Mouse (Mus musculus) stomach, embryonic 16.5 days (tissue): ENCODE data around the gene Rln1. TPM values are rescaled to one million over a fixed set of nuclear protein-coding genes. Genes with fewer than 3 reads are reported as not detected.

Source experiments
- ATAC-seq: fragments of 200-750 bp; cut with Nextera tagmentation; 2 replicates; pipeline ENCODE4 v1.8.0; 2017; ENCODE audit warnings: moderate number of reproducible peaks, moderate TSS enrichment; ENCODE audit not compliant: insufficient read depth, low FRiP score
- H3K27ac ChIP-seq: fragments of 300-500 bp; sonication (generic); 2 replicates; pipeline ENCODE4 v1.5.1; 2014; ENCODE audit warnings: low read length
- H3K27me3 ChIP-seq: fragments of 300-500 bp; sonication (generic); 2 replicates; pipeline ENCODE4 v1.6.1; 2014; ENCODE audit warnings: low read length, control low read depth, mixed read lengths; ENCODE audit not compliant: control insufficient read depth, insufficient read depth
- H3K36me3 ChIP-seq: fragments of 300-500 bp; sonication (generic); 2 replicates; pipeline ENCODE4 v1.6.1; 2014; ENCODE audit warnings: low read length; ENCODE audit not compliant: control insufficient read depth, insufficient read depth
- H3K4me1 ChIP-seq: fragments of 300-500 bp; sonication (generic); 2 replicates; pipeline ENCODE4 v1.6.1; 2014; ENCODE audit warnings: low read length, control low read depth, mixed read lengths; ENCODE audit not compliant: control insufficient read depth, insufficient read depth
- H3K4me2 ChIP-seq: fragments of 300-500 bp; sonication (generic); 2 replicates; pipeline ENCODE4 v1.6.1; 2014; ENCODE audit warnings: low read depth, low read length, mixed read lengths
- H3K4me3 ChIP-seq: fragments of 300-500 bp; sonication (generic); replicated peaks from 2 replicates; pipeline ENCODE4 v1.5.1; 2014; ENCODE audit warnings: mild to moderate bottlenecking, low read length
- H3K9ac ChIP-seq: fragments of 300-500 bp; sonication (generic); 2 replicates; pipeline ENCODE4 v1.6.1; 2014; ENCODE audit warnings: low read length
- H3K9me3 ChIP-seq: fragments of 300-500 bp; sonication (generic); replicated peaks from 2 replicates; pipeline ENCODE4 v1.6.1; 2016; ENCODE audit warnings: low read length, control low read depth; ENCODE audit not compliant: control insufficient read depth
- WGBS: fragments of 180-500 bp; shearing (Covaris S2); extraction: QIAGEN DNeasy Blood & Tissue Kit; methylation state at CpG from one replicate; pipeline ENCODE4 v1.1.7; 2014; 5-methylcytosine and 5-hydroxymethylcytosine counted together
- polyA plus RNA-seq: library from polyadenylated mRNA; unstranded; fragments of >200 nt; fragmentation: Nextera tagmentation; extraction: Ambion mirVana; gene quantifications from 2 replicates; pipeline ENCODE4 v1.2.1, GENCODE M21; 2015

Gene Rln1
- polyA plus RNA-seq, result 0.44 TPM in 1 of 2 replicates, not detected in the other

DNA sequence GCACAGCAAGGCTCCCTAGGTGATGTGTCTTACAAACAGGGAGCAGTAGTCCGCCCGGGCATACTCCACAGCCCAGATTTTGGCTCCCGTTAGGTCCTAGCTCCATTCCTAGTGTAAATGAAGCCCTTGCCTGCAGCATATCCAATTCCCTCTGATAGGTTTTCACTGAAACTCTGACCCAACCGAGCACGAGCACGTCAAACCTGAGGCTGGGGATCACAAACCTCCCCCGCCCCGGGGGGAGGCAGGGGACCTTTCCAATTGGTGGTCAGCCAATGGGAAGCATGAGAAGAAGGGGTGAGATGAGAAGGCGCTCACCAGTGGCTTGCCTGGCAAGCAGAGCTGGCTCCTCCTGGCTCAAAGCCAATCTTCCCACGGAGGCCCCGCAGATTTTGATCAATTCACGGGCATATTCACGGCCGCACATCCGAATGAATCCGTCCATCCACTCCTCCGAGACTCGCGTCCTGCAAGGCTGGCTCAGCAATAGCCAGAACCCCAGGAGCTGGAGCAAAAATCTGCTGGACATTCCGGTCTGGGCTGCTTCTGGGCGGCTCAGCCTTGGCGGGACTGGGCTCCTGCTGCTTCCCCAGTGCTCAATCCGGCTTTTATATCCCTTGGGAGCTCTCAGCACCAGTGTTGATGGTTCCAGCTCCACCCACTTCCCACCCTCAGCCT, at the start of gene Rln1:
Gene Rln1 (minus strand): TSS at position 603 of the 678 bp plus-strand sequence.
- Histone ChIP-seq H3K4me3 (peak within 1 kb of the TSS; percentile 47), H3K36me3 (no peaks in the 10 kb centered on the region), H3K9me3 (no peaks in the 10 kb centered on the region), H3K27me3 (no peaks in the 10 kb centered on the region), H3K9ac (peak within 1 kb of the TSS; percentile 67), H3K4me1 (peaks cover 8% of the 10 kb centered on the region), H3K27ac (no peak within 1 kb of the TSS), H3K4me2 (peak within 1 kb of the TSS; percentile 82)
- ATAC-seq, result peak; percentile 50
- WGBS, result 3% methylated on average over 23 of the region's 23 CpGs

DNA sequence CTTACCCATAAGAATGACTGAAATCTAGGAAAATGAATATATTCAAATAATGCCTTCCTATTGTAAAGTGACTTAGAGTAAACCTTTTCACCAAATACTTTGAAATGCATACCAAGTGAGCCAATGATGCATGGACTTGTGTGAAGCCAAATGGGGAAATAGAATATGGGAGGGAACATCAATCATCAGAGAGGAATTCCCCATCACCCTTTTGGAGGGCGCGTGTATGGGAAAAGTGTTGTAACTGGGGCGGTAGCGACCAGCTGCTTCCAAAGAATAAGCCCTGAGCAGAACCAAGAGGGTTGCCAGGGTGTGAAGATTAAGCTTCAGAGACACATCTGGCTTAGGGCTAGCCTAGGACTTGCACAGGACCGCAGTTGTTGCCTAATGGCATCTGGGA, 48.9 kb upstream of the Rln1 start:
- no peaks in the 10 kb centered on the region for H3K9me3 ChIP-seq
- 88% methylated on average over 5 of the region's 5 CpGs for WGBS
- no peaks in the 10 kb centered on the region for H3K36me3 ChIP-seq
- no peak overlapping the region for H3K9ac ChIP-seq
- no peak overlapping the region for H3K4me2 ChIP-seq
- ATAC-seq, result no peak
- no peak overlapping the region for H3K27ac ChIP-seq
- H3K27me3 ChIP-seq, result no peaks in the 10 kb centered on the region
- no peak overlapping the region for H3K4me3 ChIP-seq
- H3K4me1 ChIP-seq, result no peaks in the 10 kb centered on the region

DNA sequence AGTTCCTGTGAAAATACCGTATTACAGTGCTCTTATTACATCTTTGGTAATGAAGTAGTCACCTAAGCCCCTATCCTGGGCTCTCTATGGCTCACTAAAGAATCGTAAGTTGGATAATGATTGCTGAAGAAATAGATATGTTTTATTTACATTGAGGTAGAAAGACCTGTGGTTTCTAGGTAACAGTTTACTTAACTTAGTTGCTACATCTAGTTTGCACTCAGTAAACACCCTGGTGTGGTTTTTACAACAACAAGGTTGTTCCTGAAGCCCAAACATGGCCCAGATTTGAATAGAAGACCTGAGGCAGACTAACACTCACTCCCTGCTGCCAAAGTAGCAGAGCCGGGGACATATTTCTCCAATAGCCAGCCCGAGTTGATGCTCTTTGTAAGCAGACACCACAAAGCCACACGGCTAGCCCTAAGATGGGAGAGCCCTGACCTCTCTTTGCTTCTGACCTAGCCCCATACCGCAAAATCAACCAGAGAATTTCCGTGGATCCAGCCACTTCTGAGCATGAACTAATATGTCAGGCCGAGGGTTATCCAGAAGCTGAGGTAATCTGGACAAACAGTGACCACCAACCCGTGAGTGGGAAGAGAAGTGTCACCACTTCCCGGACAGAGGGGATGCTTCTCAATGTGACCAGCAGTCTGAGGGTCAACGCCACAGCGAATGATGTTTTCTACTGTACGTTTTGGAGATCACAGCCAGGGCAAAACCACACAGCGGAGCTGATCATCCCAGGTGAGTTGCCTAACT, 45.6 kb upstream of the Rln1 start:
- H3K27me3 ChIP-seq, result no peaks in the 10 kb centered on the region
- no peaks in the 10 kb centered on the region for H3K9me3 ChIP-seq
- no peak overlapping the region for H3K9ac ChIP-seq
- no peak overlapping the region for H3K4me2 ChIP-seq
- H3K4me1 ChIP-seq, result no peaks in the 10 kb centered on the region
- no peak overlapping the region for H3K4me3 ChIP-seq
- H3K27ac ChIP-seq, result no peak overlapping the region
- ATAC-seq, result no peak
- WGBS, result 82% methylated on average over 14 of the region's 14 CpGs
- H3K36me3 ChIP-seq, result no peaks in the 10 kb centered on the region

DNA sequence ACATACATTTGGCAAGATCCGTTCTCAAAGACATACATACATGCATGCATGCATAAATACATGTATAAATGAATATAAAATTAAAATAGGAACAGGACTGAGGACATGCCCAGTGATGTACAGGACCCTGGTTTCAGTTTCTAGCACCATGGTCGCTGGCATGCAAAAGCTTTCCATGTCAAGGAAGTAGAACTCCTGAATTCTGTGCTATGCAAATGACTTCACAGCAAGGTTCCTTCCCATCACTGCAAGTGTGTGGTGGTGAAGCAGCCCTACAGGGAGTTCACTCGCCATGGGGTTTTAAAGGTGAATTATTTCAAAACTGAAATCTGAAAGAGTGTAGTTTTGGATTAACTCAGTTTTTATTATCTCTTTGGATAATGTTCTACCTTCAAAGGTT, 41.9 kb upstream of the Rln1 start:
- Histone ChIP-seq H3K27me3 (no peaks in the 10 kb centered on the region), H3K4me1 (no peaks in the 10 kb centered on the region), H3K9me3 (no peaks in the 10 kb centered on the region), H3K9ac (no peak overlapping the region), H3K36me3 (no peaks in the 10 kb centered on the region), H3K4me2 (no peak overlapping the region), H3K4me3 (no peak overlapping the region), H3K27ac (no peak overlapping the region)
- ATAC-seq, result no peak
- 81% methylated on average over 3 of the region's 3 CpGs for WGBS

GRCm38 (mm10) chr19:29374947-29375346, 40.5 kb upstream of the Rln1 start:
- WGBS, result 92% methylated on average over 9 of the region's 9 CpGs
- H3K4me2 ChIP-seq, result no peak overlapping the region
- ATAC-seq, result no peak
- H3K36me3 ChIP-seq, result no peaks in the 10 kb centered on the region
- no peak overlapping the region for H3K4me3 ChIP-seq
- H3K27me3 ChIP-seq, result no peaks in the 10 kb centered on the region
- no peak overlapping the region for H3K27ac ChIP-seq
- H3K9ac ChIP-seq, result no peak overlapping the region
- H3K4me1 ChIP-seq, result no peaks in the 10 kb centered on the region
- no peaks in the 10 kb centered on the region for H3K9me3 ChIP-seq

DNA sequence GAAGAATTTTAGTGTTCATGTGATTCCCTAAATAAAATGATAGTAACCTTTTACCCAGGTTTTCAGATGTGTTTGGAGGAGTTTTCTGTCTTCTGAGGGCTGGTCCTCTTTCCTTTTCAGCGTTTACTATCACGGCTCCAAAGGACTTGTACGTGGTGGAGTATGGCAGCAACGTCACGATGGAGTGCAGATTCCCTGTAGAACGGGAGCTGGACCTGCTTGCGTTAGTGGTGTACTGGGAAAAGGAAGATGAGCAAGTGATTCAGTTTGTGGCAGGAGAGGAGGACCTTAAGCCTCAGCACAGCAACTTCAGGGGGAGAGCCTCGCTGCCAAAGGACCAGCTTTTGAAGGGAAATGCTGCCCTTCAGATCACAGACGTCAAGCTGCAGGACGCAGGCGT, 39.0 kb upstream of the Rln1 start:
- Histone ChIP-seq H3K36me3 (no peaks in the 10 kb centered on the region), H3K27me3 (no peaks in the 10 kb centered on the region), H3K4me1 (no peaks in the 10 kb centered on the region), H3K27ac (no peak overlapping the region), H3K4me2 (peak overlapping the region; percentile 13; the same call in 1 of the 2 replicates), H3K4me3 (no peak overlapping the region), H3K9me3 (no peaks in the 10 kb centered on the region), H3K9ac (no peak overlapping the region)
- ATAC-seq, result no peak
- WGBS, result 50% methylated on average over 11 of the region's 11 CpGs

GRCm38 (mm10) chr19:29372621-29373020, 38.2 kb upstream of the Rln1 start:
- no peaks in the 10 kb centered on the region for H3K9me3 ChIP-seq
- H3K4me3 ChIP-seq, result no peak overlapping the region
- H3K27me3 ChIP-seq, result no peaks in the 10 kb centered on the region
- 82% methylated on average over 3 of the region's 3 CpGs for WGBS
- no peak overlapping the region for H3K27ac ChIP-seq
- no peaks in the 10 kb centered on the region for H3K4me1 ChIP-seq
- no peaks in the 10 kb centered on the region for H3K36me3 ChIP-seq
- ATAC-seq, result no peak
- peak overlapping the region; percentile 48; the same call in 1 of the 2 replicates for H3K4me2 ChIP-seq
- no peak overlapping the region for H3K9ac ChIP-seq

DNA sequence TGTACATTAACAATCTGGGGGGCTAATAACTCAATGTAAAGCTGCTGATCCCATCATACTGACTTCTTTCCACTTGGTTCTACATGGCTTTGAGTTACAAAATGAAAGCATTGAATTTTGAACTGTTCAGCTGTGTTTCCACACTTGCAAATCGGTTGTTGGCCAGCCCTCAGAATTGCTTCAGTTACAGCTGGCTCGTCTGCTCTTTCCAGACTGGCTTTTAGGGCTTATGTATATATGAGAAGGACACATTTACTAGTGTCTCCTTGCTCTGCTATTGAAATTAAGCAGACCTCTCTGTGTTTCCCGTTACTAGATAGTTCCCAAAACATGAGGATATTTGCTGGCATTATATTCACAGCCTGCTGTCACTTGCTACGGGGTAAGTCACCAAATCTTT, 37.7 kb upstream of the Rln1 start:
- peak; percentile 50; the same call in 1 of the 2 replicates for ATAC-seq
- Histone ChIP-seq H3K27me3 (no peaks in the 10 kb centered on the region), H3K27ac (peak overlapping the region; percentile 26; the same call in 1 of the 2 replicates), H3K9ac (peak overlapping the region; percentile 15; the same call in 1 of the 2 replicates), H3K4me3 (peak overlapping the region; percentile 32), H3K4me1 (no peaks in the 10 kb centered on the region), H3K4me2 (peak overlapping the region; percentile 48), H3K9me3 (no peaks in the 10 kb centered on the region), H3K36me3 (no peaks in the 10 kb centered on the region)
- WGBS, result 45% methylated on average over 4 of the region's 4 CpGs
